Mouse (Mus musculus) kidney, embryonic 14.5 days (tissue): ENCODE results near the gene Olfr1065. TPM values are rescaled to one million over a fixed set of nuclear protein-coding genes. Genes with fewer than 3 reads are reported as not detected.
"Not testable (repeated sequence)": the region's sequence is repeated elsewhere in the genome, so short reads cannot be mapped to it uniquely, and the experiment has no call there.

Experiments
- ATAC-seq: fragments of 200-750 bp; cut with Nextera tagmentation; 2 replicates; pipeline ENCODE4 v1.8.0; 2017; ENCODE audit warnings: moderate number of reproducible peaks, mild to moderate bottlenecking, moderate TSS enrichment, moderate library complexity; ENCODE audit not compliant: low FRiP score, low TSS enrichment
- H3K27ac ChIP-seq: fragments of 300-500 bp; sonication (generic); 2 replicates; pipeline ENCODE4 v1.5.1; 2014; ENCODE audit warnings: low read depth, mild to moderate bottlenecking, low read length, moderate library complexity, mixed read lengths
- H3K27me3 ChIP-seq: fragments of 300-500 bp; sonication (generic); 2 replicates; pipeline ENCODE4 v1.6.1; 2014; ENCODE audit warnings: mild to moderate bottlenecking, low read length; ENCODE audit not compliant: control insufficient read depth, insufficient read depth
- H3K36me3 ChIP-seq: fragments of 300-500 bp; sonication (generic); 2 replicates; pipeline ENCODE4 v1.6.1; 2014; ENCODE audit warnings: low read length, mixed read lengths; ENCODE audit not compliant: control insufficient read depth, insufficient read depth
- H3K4me1 ChIP-seq: fragments of 300-500 bp; sonication (generic); 2 replicates; pipeline ENCODE4 v1.6.1; 2014; ENCODE audit warnings: low read length, mixed read lengths; ENCODE audit not compliant: control insufficient read depth, insufficient read depth
- H3K4me2 ChIP-seq: fragments of 300-500 bp; sonication (generic); replicated peaks from 2 replicates; pipeline ENCODE4 v1.6.1; 2014; ENCODE audit warnings: low read depth, mild to moderate bottlenecking, low read length
- H3K4me3 ChIP-seq: fragments of 300-500 bp; sonication (generic); 2 replicates; pipeline ENCODE4 v1.5.1; 2014; ENCODE audit warnings: mild to moderate bottlenecking, low read length
- H3K9ac ChIP-seq: fragments of 300-500 bp; sonication (generic); 2 replicates; pipeline ENCODE4 v1.6.1; 2014; ENCODE audit warnings: low read depth, mild to moderate bottlenecking, low read length, moderate library complexity
- H3K9me3 ChIP-seq: fragments of 300-500 bp; sonication (generic); 2 replicates; pipeline ENCODE4 v1.6.1; 2016; ENCODE audit warnings: low read length; ENCODE audit not compliant: control insufficient read depth
- WGBS: fragments of 180-500 bp; shearing (Covaris S2); extraction: QIAGEN DNeasy Blood & Tissue Kit; methylation state at CpG from one replicate; pipeline ENCODE4 v1.1.7; 2014; 5-methylcytosine and 5-hydroxymethylcytosine counted together
- polyA plus RNA-seq: library from polyadenylated mRNA; unstranded; fragments of >200 nt; fragmentation: Nextera tagmentation; extraction: Ambion mirVana; gene quantifications from 2 replicates; pipeline ENCODE4 v1.2.1, GENCODE M21; 2014

Gene Olfr1065
- not detected in 2 replicates for polyA plus RNA-seq

DNA sequence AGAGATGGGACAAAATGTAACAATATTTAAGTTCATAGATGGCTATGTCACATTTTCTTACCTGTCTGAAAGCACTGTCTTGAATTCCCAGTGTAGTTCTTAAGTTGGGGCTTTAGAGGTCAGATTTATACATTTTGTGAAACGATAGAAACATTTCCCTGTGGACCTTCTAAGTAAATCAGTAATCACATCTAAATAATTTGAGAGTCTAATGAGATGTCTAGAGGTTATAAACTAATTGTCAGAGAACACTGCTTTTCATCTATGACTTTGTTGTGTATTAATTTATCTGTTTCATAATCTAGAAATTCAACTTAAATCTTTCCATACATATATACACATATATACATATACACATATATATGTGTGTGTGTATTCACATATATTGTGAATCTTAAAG, at the start of gene Olfr1065:
Gene Olfr1065, minus strand, starts transcription at position 101 of the 400 bp plus-strand sequence.
- H3K36me3 ChIP-seq, H3K4me1 ChIP-seq, H3K9me3 ChIP-seq, ATAC-seq, H3K9ac ChIP-seq, H3K4me2 ChIP-seq, H3K4me3 ChIP-seq, H3K27ac ChIP-seq, H3K27me3 ChIP-seq: not testable (repeated sequence)
- no CpG with 5 or more reads among the region's 1 CpGs for WGBS

DNA sequence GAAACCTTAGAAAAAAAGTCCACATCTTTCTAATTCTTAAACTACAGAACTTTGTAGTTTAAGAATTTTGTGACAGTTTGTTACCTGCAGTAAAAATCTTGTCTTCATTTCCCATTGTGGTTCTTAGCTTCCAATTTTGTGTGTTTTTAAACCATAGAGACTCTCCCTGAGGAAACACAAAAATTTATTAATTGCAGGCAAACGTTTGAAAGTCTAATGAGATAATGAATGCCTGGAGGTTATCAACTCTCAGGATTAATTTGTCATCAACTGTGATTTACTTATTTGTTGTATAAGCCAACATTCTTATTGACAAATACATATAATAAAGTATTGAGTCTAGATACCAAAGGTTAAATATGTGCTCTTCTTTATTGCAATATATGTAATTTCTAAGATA, 36.9 kb upstream of the Olfr1065 start, which contains the start of gene Olfr228:
Gene Olfr228, minus strand, starts transcription at position 101 of the 400 bp plus-strand sequence.
- H3K4me3 ChIP-seq = no peak within 1 kb of the TSS
- H3K36me3 ChIP-seq = no peaks in the 10 kb centered on the region
- no peaks in the 10 kb centered on the region for H3K9me3 ChIP-seq
- 35% methylated on average over 1 of the region's 1 CpGs for WGBS
- no peak within 1 kb of the TSS for H3K9ac ChIP-seq
- no peak within 1 kb of the TSS for H3K27ac ChIP-seq
- ATAC-seq = no peak
- H3K4me2 ChIP-seq = no peak within 1 kb of the TSS
- H3K27me3 ChIP-seq = no peaks in the 10 kb centered on the region
- no peaks in the 10 kb centered on the region for H3K4me1 ChIP-seq

DNA sequence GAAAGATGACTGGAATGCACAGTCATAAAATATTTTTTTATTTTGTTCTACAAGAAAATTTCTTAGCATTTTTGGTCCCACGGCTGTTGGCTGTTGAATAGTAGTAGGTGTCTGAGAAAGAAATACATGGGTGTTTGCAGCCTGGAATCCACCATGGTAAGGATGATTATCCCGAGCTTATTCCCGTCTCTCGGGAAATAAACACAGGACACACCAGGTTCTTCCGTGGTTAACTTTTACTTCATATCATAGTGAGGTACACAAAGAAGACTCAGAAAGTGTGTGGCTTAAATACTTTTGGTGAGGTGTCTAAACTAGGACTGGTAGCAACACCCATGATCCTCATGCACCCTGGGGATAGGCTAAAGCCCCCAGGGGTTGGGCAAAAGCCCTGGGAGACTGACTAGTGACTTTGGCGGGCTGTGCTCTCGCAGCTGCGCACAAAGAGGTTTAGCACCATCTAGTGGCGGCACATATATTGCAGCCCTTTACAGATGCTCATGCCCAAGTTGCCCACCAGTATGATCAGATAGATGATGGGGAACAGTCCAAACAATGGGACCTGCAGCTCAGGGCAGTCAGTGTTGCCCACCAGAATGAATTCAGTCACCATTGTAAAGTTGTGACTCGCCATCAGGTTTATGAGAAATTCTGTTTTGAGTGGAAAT, 14.2 kb upstream of the Olfr1065 start:
- no peak overlapping the region for H3K9ac ChIP-seq
- 40% methylated on average over 10 of the region's 10 CpGs for whole genome bisulfite sequencing
- no peaks in the 10 kb centered on the region for H3K4me1 ChIP-seq
- H3K4me3 ChIP-seq = no peak overlapping the region
- H3K27me3 ChIP-seq = no peaks in the 10 kb centered on the region
- no peak overlapping the region for H3K4me2 ChIP-seq
- H3K9me3 ChIP-seq = no peaks in the 10 kb centered on the region
- H3K27ac ChIP-seq = no peak overlapping the region
- no peaks in the 10 kb centered on the region for H3K36me3 ChIP-seq
- ATAC-seq = no peak

DNA sequence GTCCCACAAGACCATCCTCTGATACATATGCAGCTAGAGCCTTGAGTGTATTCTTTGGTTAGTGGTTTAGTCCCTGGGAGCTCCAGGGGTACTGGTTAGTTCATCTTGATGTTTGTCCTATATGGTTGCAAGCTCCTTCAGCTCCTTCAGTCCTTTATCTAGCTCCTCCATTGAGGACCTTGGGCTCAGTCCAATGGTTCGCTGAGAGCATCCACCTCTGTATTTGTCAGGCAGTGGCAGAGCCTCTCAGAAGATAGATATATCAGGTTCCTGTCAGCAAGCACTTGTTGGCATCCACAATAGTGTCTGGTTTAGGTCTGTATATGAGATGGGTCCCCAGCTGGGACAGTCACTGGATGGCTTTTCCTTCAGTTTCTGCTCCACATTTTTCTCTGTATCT, 10.0 kb upstream of the Olfr1065 start:
- no peak overlapping the region for H3K4me2 ChIP-seq
- H3K9me3 ChIP-seq = no peaks in the 10 kb centered on the region
- no peak overlapping the region for H3K9ac ChIP-seq
- no peaks in the 10 kb centered on the region for H3K27me3 ChIP-seq
- no peaks in the 10 kb centered on the region for H3K4me1 ChIP-seq
- no peak for ATAC-seq
- no peaks in the 10 kb centered on the region for H3K36me3 ChIP-seq
- WGBS = 86% methylated on average over 1 of the region's 1 CpGs
- H3K27ac ChIP-seq = no peak overlapping the region
- no peak overlapping the region for H3K4me3 ChIP-seq

DNA sequence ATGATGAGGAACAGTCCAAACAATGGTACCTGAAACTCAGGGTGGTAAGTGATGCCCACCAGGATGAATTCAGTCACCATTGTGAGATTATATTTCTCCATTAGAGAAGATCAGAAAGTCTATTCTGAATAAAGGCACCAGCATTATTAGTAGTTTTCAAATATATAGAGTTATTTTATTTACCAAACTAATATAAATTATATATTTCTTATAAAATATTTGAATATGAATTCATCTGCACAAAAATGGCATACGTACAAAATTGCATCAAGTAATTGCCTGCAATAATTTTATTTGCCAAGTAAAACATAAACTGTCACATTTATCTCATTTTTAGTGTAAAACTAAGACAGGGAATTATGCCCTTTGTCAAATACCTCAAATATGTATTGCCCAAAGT, 5.8 kb upstream of the Olfr1065 start, which contains the start of gene Olfr1066:
Gene Olfr1066, minus strand, starts transcription at position 101 of the 400 bp plus-strand sequence.
- no peak for ATAC-seq
- H3K4me2 ChIP-seq = no peak within 1 kb of the TSS
- no peaks in the 10 kb centered on the region for H3K27me3 ChIP-seq
- H3K27ac ChIP-seq = no peak within 1 kb of the TSS
- no peak within 1 kb of the TSS for H3K9ac ChIP-seq
- 94% methylated on average over 1 of the region's 1 CpGs for WGBS
- no peaks in the 10 kb centered on the region for H3K4me1 ChIP-seq
- no peaks in the 10 kb centered on the region for H3K9me3 ChIP-seq
- no peaks in the 10 kb centered on the region for H3K36me3 ChIP-seq
- no peak within 1 kb of the TSS for H3K4me3 ChIP-seq

- H3K4me1 ChIP-seq, H3K9ac ChIP-seq, H3K36me3 ChIP-seq, H3K9me3 ChIP-seq, H3K27ac ChIP-seq, H3K4me3 ChIP-seq, H3K27me3 ChIP-seq, ATAC-seq, H3K4me2 ChIP-seq: not testable (repeated sequence)
- WGBS = 80% methylated on average over 1 of the region's 1 CpGs
These were observed 8.3 kb downstream of the Olfr1065 start for GRCm38 (mm10) chr2:86442101-86442500.

- not testable (repeated sequence) for H3K36me3 ChIP-seq, H3K27ac ChIP-seq, H3K4me3 ChIP-seq, H3K4me1 ChIP-seq, H3K9ac ChIP-seq, H3K9me3 ChIP-seq, ATAC-seq, H3K27me3 ChIP-seq, H3K4me2 ChIP-seq
- 89% methylated on average over 8 of the region's 8 CpGs for WGBS
These were observed 21.9 kb downstream of the Olfr1065 start for GRCm38 (mm10) chr2:86428511-86428910.

DNA sequence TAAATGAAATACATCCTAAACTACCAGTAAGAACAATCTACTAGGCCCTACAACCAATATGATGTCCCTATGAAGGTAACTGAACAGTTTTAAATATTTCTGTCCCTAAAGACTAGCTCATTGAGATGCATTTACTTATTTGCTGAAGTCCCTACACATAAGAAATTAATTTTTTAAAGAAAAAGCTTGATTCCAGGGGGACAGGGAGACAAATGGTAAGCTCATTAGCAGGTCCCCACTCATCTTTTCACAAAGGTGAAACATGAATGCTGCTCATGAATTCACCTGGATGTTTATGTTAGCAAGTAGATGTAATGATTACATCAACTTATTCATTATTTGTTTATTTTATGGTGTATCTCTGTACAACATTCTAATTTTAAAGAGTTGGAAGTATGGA, 23.7 kb downstream of the Olfr1065 start, which contains the start of gene Olfr1062:
Gene Olfr1062, minus strand, starts transcription at position 101 of the 400 bp plus-strand sequence.
- not testable (repeated sequence) for H3K4me1 ChIP-seq, H3K4me2 ChIP-seq, H3K36me3 ChIP-seq, H3K9me3 ChIP-seq, H3K4me3 ChIP-seq, ATAC-seq, H3K27me3 ChIP-seq, H3K27ac ChIP-seq, H3K9ac ChIP-seq

DNA sequence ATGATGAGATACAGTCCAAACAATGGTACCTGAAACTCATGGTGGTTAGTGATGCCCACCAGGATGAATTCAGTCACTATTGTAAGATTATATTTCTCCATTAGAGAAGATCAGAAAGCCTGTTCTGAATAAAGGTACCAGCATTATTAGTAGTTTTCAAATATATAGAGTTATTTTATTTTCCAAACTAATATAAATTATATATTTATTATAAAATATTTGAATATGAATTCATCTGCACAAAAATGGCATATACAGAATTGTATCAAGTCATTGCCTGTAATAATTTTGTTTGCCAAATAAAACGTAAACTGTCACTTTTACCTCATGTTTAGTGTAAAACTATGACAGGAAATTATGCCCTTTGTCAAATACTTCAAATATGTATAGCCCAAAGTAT, 36.4 kb downstream of the Olfr1065 start, which contains the start of gene Olfr1061:
Gene Olfr1061, minus strand, starts transcription at position 101 of the 400 bp plus-strand sequence.
- H3K36me3 ChIP-seq = no peaks in the 10 kb centered on the region
- no peak within 1 kb of the TSS for H3K9ac ChIP-seq
- no peak within 1 kb of the TSS for H3K27ac ChIP-seq
- WGBS = 86% methylated on average over 1 of the region's 1 CpGs
- no peaks in the 10 kb centered on the region for H3K9me3 ChIP-seq
- no peaks in the 10 kb centered on the region for H3K27me3 ChIP-seq
- H3K4me2 ChIP-seq = no peak within 1 kb of the TSS
- no peak within 1 kb of the TSS for H3K4me3 ChIP-seq
- ATAC-seq = no peak
- H3K4me1 ChIP-seq = no peaks in the 10 kb centered on the region
